In genomic region chr4:141708971-141709370, GRCm38 (mm10) we compare ENCODE assay signal across 23 mouse cellular contexts. TPM values are rescaled to one million over a fixed set of nuclear protein-coding genes. Genes with fewer than 3 reads are reported as not detected.
"Had no signal": no experiment of that assay in that cellular context is flagged by ENCODE, and none has a peak within 500 bp of the region (broad histone marks: within the 10 kb centered on the region; RNA-seq: fewer than 3 reads in every experiment).

No protein-coding gene starts in this region.

- H3K27ac ChIP-seq: kidney, postnatal 0 days; layer of hippocampus, adult 2 months; left cerebral cortex, adult 2 months; liver, embryonic 12.5 days; liver, embryonic 15.5 days; lung, embryonic 15.5 days had no signal

- H3K4me1 ChIP-seq: lung, embryonic 15.5 days had no signal

- DNase-seq: kidney, adult 18-20 months; kidney, adult 9 months; kidney, postnatal 25 days; layer of hippocampus, postnatal 36 days; lung, adult 18-20 months; lung, postnatal 4 days; midbrain, embryonic 14.5 days; thymus, adult 2 months; thymus, postnatal 14 days; thymus, postnatal 4 days had no signal

- H3K9ac ChIP-seq: liver, embryonic 12.5 days; liver, embryonic 15.5 days; lung, embryonic 15.5 days had no signal

- H3K4me3 ChIP-seq: layer of hippocampus, adult 2 months; left cerebral cortex, adult 2 months; liver, embryonic 12.5 days; liver, embryonic 15.5 days; lung, embryonic 15.5 days had no signal

- ATAC-seq: liver, embryonic 12.5 days had no signal

- H3K4me2 ChIP-seq: liver, embryonic 12.5 days; liver, embryonic 15.5 days; lung, embryonic 15.5 days; midbrain, embryonic 11.5 days had no signal

- H3K9me3 ChIP-seq: liver, embryonic 12.5 days; liver, embryonic 15.5 days; lung, embryonic 15.5 days had no signal

- H3K27me3 ChIP-seq: liver, embryonic 12.5 days; liver, embryonic 15.5 days; lung, embryonic 15.5 days had no signal

RNA-seq across cellular contexts. Expression of gene Rsc1a1, which starts 23.6 kb away (rescaled TPM):
- total RNA-seq: layer of hippocampus, adult 2 months; layer of hippocampus, postnatal 36 days had no signal
- polyA plus RNA-seq: kidney, postnatal 0 days; lung, embryonic 15.5 days; midbrain, embryonic 14.5 days; midbrain, postnatal 0 days; neural tube, embryonic 11.5 days; stomach, embryonic 16.5 days had no signal

RNA-seq across cellular contexts. Expression of gene Agmat, which starts 37.5 kb away (rescaled TPM):
- total RNA-seq: layer of hippocampus, adult 2 months; layer of hippocampus, postnatal 10 days; megakaryocyte progenitor cell, adult 5-6 weeks; midbrain, postnatal 0 days had no signal
- polyA plus RNA-seq: midbrain, embryonic 11.5 days; midbrain, embryonic 14.5 days; midbrain, postnatal 0 days; neural tube, embryonic 11.5 days; neural tube, embryonic 14.5 days had no signal
